26 mouse cellular contexts compared by ENCODE assay signal in genomic region chr1:187531349-187531922, GRCm38 (mm10).
DNase-seq lines count a peak whose midpoint lies in the region; ATAC-seq lines count a peak whose summit lies in the region.
"Had no signal": no experiment of that assay in that cellular context is flagged by ENCODE, and none has a peak within 500 bp of the region (broad histone marks: within the 10 kb centered on the region; RNA-seq: fewer than 3 reads in every experiment).

No protein-coding gene starts in this region.

- H3K4me1 ChIP-seq in forebrain, embryonic 15.5 days = no peaks in the 10 kb centered on the region
- H3K4me1 ChIP-seq in hindbrain, embryonic 12.5 days = no peaks in the 10 kb centered on the region
- H3K4me1 ChIP-seq: intestine, embryonic 15.5 days; liver, embryonic 12.5 days; midbrain, embryonic 12.5 days; neural tube, embryonic 13.5 days; stomach, embryonic 15.5 days had no signal

- ATAC-seq in forebrain, embryonic 15.5 days (replicated peaks) = no peak
- no peak for ATAC-seq in hindbrain, embryonic 12.5 days (ENCODE audit: low FRiP score)
- ATAC-seq: activated CD4-positive, CD25-positive, alpha-beta regulatory T cell, adult 4 months; forebrain, postnatal 0 days; hindbrain, embryonic 16.5 days; intestine, embryonic 15.5 days; liver, embryonic 12.5 days; liver, postnatal 0 days had no signal

- H3K36me3 ChIP-seq in forebrain, embryonic 15.5 days = no peaks in the 10 kb centered on the region
- H3K36me3 ChIP-seq in hindbrain, embryonic 12.5 days = no peaks in the 10 kb centered on the region
- H3K36me3 ChIP-seq: hindbrain, embryonic 10.5 days; intestine, embryonic 15.5 days; liver, embryonic 12.5 days; midbrain, embryonic 12.5 days; neural tube, embryonic 13.5 days; stomach, embryonic 15.5 days had no signal

- no peak overlapping the region for H3K9ac ChIP-seq in forebrain, embryonic 15.5 days (replicated peaks)
- no peak overlapping the region for H3K9ac ChIP-seq in hindbrain, embryonic 12.5 days
- H3K9ac ChIP-seq: forebrain, postnatal 0 days; intestine, embryonic 15.5 days; liver, embryonic 12.5 days; liver, postnatal 0 days; midbrain, embryonic 12.5 days; neural tube, embryonic 13.5 days; stomach, embryonic 15.5 days had no signal

- no peak overlapping the region for H3K4me3 ChIP-seq in forebrain, embryonic 15.5 days
- H3K4me3 ChIP-seq in hindbrain, embryonic 12.5 days = no peak overlapping the region
- H3K4me3 ChIP-seq: erythroblast, embryonic 14.5 days; hindbrain, embryonic 10.5 days; intestine, embryonic 15.5 days; left cerebral cortex, adult 2 months; liver, embryonic 12.5 days; midbrain, embryonic 12.5 days; neural tube, embryonic 13.5 days; stomach, embryonic 15.5 days had no signal

- DNase-seq in kidney, adult 18-20 months = peak; percentile 57
- peak; percentile 69 for DNase-seq in kidney, adult 9 months
- DNase-seq in kidney, postnatal 10 days = peak; percentile 44
- DNase-seq in frontal cortex, postnatal 36 days (ENCODE audit: low spot score in 2 of 2) = no peak
- DNase-seq: adrenal gland, adult 8-10 months; B cell, adult 2 months; cerebellum, adult 11-12 months; cerebellum, postnatal 10 days; forebrain, postnatal 0 days; gastrocnemius, postnatal 10 days; heart, postnatal 14 days; liver, postnatal 0 days; lung, postnatal 36 days; right cerebral cortex, postnatal 14 days had no signal

- no peaks in the 10 kb centered on the region for H3K27me3 ChIP-seq in forebrain, embryonic 15.5 days
- H3K27me3 ChIP-seq in hindbrain, embryonic 12.5 days = no peaks in the 10 kb centered on the region
- H3K27me3 ChIP-seq: intestine, embryonic 15.5 days; liver, embryonic 12.5 days; midbrain, embryonic 12.5 days; neural tube, embryonic 13.5 days; stomach, embryonic 15.5 days had no signal

- H3K4me2 ChIP-seq in forebrain, embryonic 15.5 days (replicated peaks) = no peak overlapping the region
- H3K4me2 ChIP-seq in hindbrain, embryonic 12.5 days (replicated peaks) = no peak overlapping the region
- H3K4me2 ChIP-seq: intestine, embryonic 15.5 days; liver, embryonic 12.5 days; midbrain, embryonic 12.5 days; neural tube, embryonic 13.5 days; stomach, embryonic 15.5 days had no signal

- WGBS in forebrain, embryonic 15.5 days = 74% methylated on average over 9 of the region's 9 CpGs
- 78% methylated on average over 9 of the region's 9 CpGs for WGBS in hindbrain, embryonic 12.5 days

- H3K9me3 ChIP-seq in forebrain, embryonic 15.5 days = no peaks in the 10 kb centered on the region
- no peaks in the 10 kb centered on the region for H3K9me3 ChIP-seq in hindbrain, embryonic 12.5 days (replicated peaks)
- H3K9me3 ChIP-seq: hindbrain, embryonic 10.5 days; intestine, embryonic 15.5 days; liver, embryonic 12.5 days; midbrain, embryonic 12.5 days; neural tube, embryonic 13.5 days; stomach, embryonic 15.5 days had no signal

- no peak overlapping the region for H3K27ac ChIP-seq in forebrain, embryonic 15.5 days (replicated peaks)
- no peak overlapping the region for H3K27ac ChIP-seq in hindbrain, embryonic 12.5 days
- H3K27ac ChIP-seq: hindbrain, embryonic 10.5 days; intestine, embryonic 15.5 days; left cerebral cortex, adult 2 months; liver, embryonic 12.5 days; midbrain, embryonic 12.5 days; neural tube, embryonic 13.5 days; stomach, embryonic 15.5 days had no signal

Comparison
In these comparisons a context has a peak if more than half of its experiments do, and no peak if none do; other contexts are left out.
1. DNase-seq: peak in kidney, adult 18-20 months (single experiment), kidney, adult 9 months (single experiment) and kidney, postnatal 10 days (single experiment); none in frontal cortex, postnatal 36 days (0 of 2).